Mouse (Mus musculus) bone marrow, adult 2 months (tissue): ENCODE measurements at regions not wholly inside any gene's neighbourhood (a gene's known extent, or its start where the extent isn't known, plus 50 kb on each side); places are given as distances from the start of the nearest gene placed in this dataset.
A peak's percentile ranks its signal among the peaks of the same experiment; 100 is the strongest.

Experiments used
- CTCF ChIP-seq: fragments of 200-500 bp; IDR thresholded peaks from 2 replicates; pipeline ENCODE4 v1.5.1; 2011; ENCODE audit warnings: low read length, control low read depth; ENCODE audit not compliant: control insufficient read depth, insufficient read depth
- POLR2A ChIP-seq: fragments of 200-500 bp; IDR thresholded peaks from 2 replicates; pipeline ENCODE4 v1.6.1; 2011; ENCODE audit warnings: low read depth, mild to moderate bottlenecking, control low read depth, low read length, borderline replicate concordance; ENCODE audit not compliant: control insufficient read depth

DNA sequence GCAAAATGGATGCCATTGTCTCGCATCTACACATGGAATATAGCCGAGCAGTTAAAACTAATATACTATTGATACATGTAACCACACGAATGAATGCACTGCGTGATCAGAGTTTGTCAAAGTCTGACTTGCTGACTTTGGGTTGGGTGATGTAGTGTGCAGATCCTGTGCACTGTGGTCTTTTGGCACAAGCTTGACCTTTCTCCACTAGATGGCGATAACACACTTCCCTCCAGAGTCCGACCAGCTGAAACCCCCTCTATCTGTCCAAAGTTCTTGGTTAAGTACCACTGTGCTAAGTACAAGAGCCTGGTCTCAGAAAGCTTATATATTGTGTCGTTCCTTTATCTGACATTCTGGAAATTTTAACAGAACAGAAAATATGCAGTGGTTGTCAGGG, 84.9 kb upstream of the Mctp2 start:
- peak; percentile 50 for TF ChIP-seq CTCF
- TF ChIP-seq POLR2A: no peak
